Mouse (Mus musculus) right cerebral cortex, postnatal 36 days (tissue): ENCODE data around the gene Mgmt.

Experiments used
- DNase-seq, 2 experiments: peaks; one replicate each; pipeline ENCODE4 v3.0.0; 2022; ENCODE audit warnings: low spot score in 2 of 2, mixed read lengths in 1 of 2

Mgmt gene

DNA sequence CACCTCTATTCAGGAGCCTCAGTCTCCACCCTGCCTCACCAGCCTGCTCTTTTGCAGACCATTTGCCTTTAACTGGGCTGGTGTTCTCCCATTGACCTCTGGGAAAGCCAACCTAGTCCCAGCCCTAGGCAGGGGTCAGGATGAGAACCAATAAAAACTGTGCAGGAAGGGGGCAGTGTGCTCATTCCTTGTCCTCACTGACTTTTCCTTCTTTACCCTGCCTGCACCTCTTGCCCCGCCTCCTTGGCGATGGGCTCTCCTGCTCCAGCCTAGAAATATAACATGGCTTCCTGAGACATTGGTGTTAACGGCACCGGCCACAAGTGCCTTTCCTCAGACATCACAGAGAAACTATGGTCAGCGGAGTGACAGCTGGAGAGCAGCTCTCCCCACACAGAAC, 161.7 kb downstream of the Mgmt start:
- DNase-seq = no peak

DNA sequence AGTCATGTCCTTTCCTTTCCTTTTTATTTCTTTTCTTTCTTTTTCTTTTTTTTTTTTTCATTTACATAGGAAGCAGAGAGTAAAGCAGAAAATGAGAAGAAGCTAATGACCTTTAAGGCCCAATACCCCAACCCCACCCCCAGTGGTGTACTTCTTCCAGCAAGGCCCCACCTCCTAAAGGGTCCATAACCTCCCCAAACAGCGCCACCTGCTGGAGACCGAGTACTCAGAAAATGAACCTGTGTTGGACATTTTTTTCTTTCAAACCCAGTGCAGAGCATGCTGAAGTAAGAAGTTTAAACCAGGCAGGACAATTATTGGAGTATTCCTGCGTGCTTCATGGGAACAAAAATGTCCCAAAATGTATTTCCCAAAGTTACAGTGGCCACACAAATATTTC, 166.1 kb downstream of the Mgmt start:
- DNase-seq = no peak

- DNase-seq = no peak
Observed at GRCm38 (mm10) chr7:137061109-137061508, 166.7 kb downstream of the Mgmt start.

- no peak for DNase-seq
Observed at GRCm38 (mm10) chr7:137064255-137064654, 169.8 kb downstream of the Mgmt start.

- no peak for DNase-seq
Observed at GRCm38 (mm10) chr7:137065408-137065807, 171.0 kb downstream of the Mgmt start.

DNA sequence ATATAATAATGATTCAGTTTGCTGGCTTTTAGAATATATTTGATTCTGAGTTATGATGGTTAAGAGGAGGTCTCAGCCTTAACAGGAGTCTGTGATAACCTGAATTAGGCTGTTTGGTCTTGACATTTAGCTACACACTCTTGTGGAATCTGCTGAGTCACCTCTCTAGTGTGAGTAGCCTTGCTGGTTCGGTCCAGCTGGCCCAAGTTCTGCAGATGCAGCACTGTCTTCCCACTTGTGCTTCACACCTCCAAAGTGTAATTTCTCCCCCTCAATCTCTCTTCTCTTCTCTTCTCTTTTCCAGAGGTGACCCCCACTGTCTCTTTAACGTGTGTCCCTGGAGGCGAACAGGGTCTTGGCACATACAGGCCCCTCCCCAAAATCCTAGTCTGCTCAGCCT, 171.8 kb downstream of the Mgmt start:
- DNase-seq = no peak

DNA sequence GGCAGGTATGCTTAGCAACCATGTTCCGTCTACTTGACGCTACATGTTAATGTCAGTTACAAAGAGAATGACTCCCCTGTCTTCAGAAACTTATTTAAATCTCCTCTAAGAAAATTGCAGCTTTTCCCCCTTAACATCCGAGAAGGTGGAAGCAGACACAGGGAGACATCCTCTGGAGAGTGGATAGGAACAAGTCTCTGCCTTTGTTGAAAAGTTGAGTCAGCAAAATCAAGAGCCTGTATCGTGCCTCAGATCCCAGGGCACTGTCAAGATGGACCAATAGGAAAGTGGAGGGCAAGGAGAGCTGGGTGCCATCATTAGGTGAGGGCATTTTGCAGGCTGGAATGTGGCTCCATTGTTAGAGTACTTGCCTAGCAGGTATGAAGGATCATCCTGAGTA, 172.6 kb downstream of the Mgmt start:
- no peak for DNase-seq

GRCm38 (mm10) chr7:137067758-137068157, 173.3 kb downstream of the Mgmt start:
- no peak for DNase-seq

DNA sequence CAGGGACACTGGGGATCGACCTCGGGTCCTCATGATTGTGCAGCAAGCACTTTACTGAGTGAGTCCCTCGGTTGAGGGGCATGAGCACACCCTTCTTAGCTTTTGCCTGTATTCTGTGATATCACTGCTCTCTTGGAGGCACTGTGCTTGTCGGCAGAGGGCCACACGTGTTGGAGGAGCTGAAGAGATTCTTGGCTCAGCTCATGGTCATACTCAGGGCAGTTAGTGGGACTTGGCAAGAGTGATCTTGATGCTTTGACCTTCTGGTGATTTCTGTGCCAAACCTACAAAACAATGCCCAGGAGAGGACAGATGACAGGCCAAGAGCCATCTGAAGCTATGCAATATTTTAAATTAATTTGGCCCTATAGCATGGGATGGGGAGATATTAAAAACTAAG, 174.4 kb downstream of the Mgmt start:
- no peak for DNase-seq

DNA sequence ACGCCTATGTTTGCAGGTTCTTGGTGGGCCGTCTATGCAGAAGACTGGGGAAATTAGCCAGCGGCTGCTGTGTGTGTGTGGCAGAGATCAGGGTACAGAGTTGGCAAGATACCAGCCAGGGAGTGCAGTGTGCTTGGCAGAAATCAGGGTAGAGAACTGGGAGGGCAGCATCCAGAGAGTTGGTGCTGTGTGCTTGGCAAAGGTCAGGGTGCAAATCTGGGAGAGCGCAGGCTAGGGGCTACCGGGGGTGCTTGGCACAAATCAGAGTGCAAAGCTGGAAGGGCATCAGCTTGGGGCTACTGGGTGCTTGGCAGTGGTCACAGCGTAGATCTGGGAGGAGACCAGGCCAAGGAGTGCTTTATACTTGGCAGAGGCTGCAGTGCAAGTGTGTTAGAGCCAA, 175.4 kb downstream of the Mgmt start:
- DNase-seq = no peak

DNA sequence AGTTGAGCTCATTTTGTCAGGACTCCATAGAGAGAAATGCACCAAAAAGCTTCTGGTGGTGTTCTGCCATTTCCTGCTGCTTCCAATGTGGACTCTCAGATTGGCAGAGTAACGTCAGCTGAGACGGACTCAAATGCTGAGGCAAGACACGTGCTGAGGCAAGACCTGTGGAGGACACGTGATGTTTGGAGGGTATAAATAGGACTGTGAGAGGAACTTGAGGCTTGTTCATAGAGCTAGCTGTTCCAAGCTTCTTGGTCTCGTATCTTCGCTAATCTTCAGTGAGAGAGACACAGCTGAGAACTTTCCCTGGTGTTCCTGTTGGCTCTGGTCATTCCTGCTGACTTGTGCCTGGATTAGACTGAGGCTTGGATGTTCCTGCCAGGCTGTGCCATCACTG, 176.9 kb downstream of the Mgmt start:
- no peak for DNase-seq

- no peak for DNase-seq
Observed at GRCm38 (mm10) chr7:137073878-137074277, 179.5 kb downstream of the Mgmt start.

DNA sequence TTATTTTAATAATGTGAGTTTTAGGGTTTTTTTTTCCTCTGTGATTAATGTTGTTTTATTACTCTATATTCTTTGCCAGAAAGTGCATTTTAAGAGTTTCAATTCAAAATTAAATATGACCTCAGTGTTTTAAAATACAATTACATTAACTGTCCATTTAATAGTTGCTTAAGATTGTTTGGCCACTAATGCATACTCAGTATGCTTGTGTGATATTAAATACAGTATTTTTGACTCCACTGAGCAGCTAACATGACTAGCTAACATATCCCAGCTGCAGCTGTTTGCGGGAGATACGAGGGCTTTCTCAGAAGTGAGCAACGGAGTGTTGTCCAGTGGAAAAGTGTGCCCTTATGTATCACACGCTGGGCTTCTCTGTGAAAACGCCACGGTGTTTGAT, 179.9 kb downstream of the Mgmt start:
- no peak for DNase-seq

GRCm38 (mm10) chr7:137075301-137075700, 180.9 kb downstream of the Mgmt start:
- DNase-seq = no peak

DNA sequence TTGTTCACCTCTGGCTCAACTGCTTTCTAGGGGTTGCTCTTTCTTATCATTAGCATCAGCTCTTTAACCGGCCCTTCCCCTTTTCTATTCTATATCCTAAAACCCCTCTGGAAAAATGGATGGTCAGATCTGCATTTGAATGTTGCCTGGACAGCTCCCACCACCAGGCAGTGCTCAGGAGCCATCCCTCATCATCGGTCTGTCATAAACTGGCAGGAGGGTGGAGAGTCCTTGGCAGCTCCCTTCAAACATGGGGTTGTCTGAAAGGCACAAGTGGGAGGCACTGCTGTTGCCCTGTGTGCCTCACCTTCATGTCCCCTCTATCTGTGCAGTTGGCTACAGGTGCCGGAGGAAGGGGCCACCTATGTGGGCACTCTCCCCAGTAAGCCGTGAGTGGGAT, 185.8 kb downstream of the Mgmt start:
- DNase-seq = no peak

DNA sequence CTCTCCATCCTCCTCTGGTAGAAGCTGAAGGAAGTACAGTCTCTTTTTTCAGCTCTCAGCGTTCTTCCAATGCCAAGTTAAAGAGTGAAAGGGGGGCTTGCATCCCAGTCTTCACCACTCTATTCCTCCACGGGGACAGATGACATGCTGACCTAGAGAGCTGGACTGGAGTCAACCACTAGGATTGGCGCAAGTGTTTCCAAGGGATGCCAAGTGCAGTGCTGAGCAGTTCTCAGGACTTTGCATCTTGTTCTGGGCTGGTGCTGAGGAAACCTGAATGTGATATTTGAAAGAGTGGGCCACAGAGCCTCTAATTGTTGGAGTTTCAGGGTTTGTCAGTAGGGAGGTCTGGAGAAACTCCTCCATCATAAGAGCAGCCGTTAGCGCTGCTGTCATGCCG, 187.8 kb downstream of the Mgmt start:
- no peak for DNase-seq

DNA sequence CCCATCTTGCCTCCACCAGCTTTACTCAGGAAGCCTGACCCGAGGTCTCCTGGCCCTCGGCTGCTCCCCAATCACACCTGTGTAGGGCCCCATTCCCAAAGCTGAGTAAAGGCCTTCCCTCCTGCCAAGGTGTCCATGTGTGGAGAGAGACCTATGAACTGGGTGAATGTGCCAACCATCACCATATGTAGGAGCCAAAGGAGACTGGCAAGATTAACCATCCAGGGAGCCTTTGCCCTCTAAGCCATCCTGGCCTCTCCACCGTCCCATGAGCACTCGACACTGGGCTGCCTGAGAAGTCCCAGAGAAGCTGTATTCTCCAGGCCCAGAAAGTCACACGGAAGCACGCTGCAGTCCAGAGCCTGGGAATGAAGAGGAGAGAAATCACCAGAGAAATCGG, 190.2 kb downstream of the Mgmt start:
- DNase-seq = no peak

- no peak for DNase-seq
Observed at GRCm38 (mm10) chr7:137085969-137086606, 191.7 kb downstream of the Mgmt start.

- no peak for DNase-seq
Observed at GRCm38 (mm10) chr7:137087136-137087535, 192.7 kb downstream of the Mgmt start.

DNA sequence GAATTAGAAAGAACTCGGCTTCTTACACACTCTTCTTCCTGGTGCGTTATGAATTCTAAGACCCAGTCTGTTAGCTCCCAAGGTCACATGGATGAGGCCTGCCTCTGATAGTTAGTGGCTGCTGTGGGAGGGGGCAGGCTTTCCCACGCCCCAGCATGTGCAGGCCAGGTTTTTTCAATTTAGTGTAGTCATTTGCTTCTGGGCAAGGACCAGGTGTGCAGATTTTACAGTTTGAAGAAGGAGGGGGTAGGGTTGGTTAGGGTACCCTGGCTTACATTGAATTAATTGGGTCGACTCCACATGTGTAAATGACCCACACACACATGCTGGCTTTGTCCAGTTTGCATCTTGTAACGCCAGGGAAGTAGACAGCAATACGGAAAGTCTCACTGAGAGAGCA, 193.7 kb downstream of the Mgmt start:
- DNase-seq = no peak

- no peak for DNase-seq
Observed at GRCm38 (mm10) chr7:137094551-137094950, 200.1 kb downstream of the Mgmt start.

DNA sequence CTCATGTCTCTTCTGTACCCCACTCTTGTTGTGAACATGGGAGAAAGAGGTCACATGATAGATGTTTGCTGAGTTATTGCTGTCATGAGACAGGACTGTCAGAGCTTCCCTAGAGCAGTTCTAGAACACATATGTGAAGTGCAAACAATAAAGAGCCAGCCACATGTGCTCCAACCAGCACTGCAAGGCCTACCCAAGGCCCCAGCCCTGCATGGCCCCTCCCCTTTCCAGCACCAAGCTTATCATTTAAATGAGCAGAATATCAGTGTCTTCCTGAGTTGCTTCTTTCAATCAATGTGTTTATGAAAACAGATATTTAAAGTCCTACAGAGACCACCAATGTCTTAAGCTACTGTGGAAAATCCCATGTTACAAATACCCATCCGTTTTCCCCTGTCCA, 201.3 kb downstream of the Mgmt start:
- DNase-seq = no peak

- DNase-seq = no peak
Observed at GRCm38 (mm10) chr7:137099766-137100165, 205.4 kb downstream of the Mgmt start.

GRCm38 (mm10) chr7:137102606-137103195, 208.3 kb downstream of the Mgmt start:
- DNase-seq = no peak
